26 mouse cellular contexts compared by ENCODE assay signal in genomic region chr7:29941027-29941426, GRCm38 (mm10). TPM values are rescaled to one million over a fixed set of nuclear protein-coding genes. Genes with fewer than 3 reads are reported as not detected.
DNase-seq lines count a peak whose midpoint lies in the region; ATAC-seq lines count a peak whose summit lies in the region.
"Had no signal": no experiment of that assay in that cellular context is flagged by ENCODE, and none has a peak within 500 bp of the region (broad histone marks: within the 10 kb centered on the region; RNA-seq: fewer than 3 reads in every experiment).

No protein-coding gene starts in this region.

- no peak overlapping the region for H3K4me2 ChIP-seq in forebrain, embryonic 14.5 days (ENCODE audit: low read length)
- no peak overlapping the region for H3K4me2 ChIP-seq in heart, embryonic 11.5 days
- H3K4me2 ChIP-seq: hindbrain, embryonic 15.5 days; intestine, embryonic 15.5 days; limb, embryonic 15.5 days; neural tube, embryonic 13.5 days had no signal

- H3K9ac ChIP-seq in forebrain, embryonic 14.5 days (ENCODE audit: low read length), result no peak overlapping the region
- H3K9ac ChIP-seq in heart, embryonic 11.5 days (ENCODE audit: low read depth, low read length), result no peak overlapping the region
- H3K9ac ChIP-seq: hindbrain, embryonic 15.5 days; intestine, embryonic 15.5 days; limb, embryonic 15.5 days; liver, embryonic 14.5 days; neural tube, embryonic 13.5 days had no signal

- no peaks in the 10 kb centered on the region for H3K9me3 ChIP-seq in forebrain, embryonic 14.5 days (replicated peaks; ENCODE audit: control insufficient read depth, low read length)
- no peaks in the 10 kb centered on the region for H3K9me3 ChIP-seq in forebrain, embryonic 10.5 days
- H3K9me3 ChIP-seq in heart, embryonic 11.5 days (replicated peaks; ENCODE audit: control insufficient read depth, low read length), result no peaks in the 10 kb centered on the region
- H3K9me3 ChIP-seq: hindbrain, embryonic 15.5 days; intestine, embryonic 15.5 days; limb, embryonic 15.5 days; midbrain, embryonic 10.5 days; neural tube, embryonic 13.5 days had no signal

- no peak overlapping the region for H3K4me3 ChIP-seq in forebrain, embryonic 14.5 days (ENCODE audit: low read depth, low read length)
- H3K4me3 ChIP-seq in forebrain, embryonic 10.5 days, result no peak overlapping the region
- no peak overlapping the region for H3K4me3 ChIP-seq in heart, embryonic 11.5 days (ENCODE audit: low read depth, low read length)
- H3K4me3 ChIP-seq: hindbrain, embryonic 15.5 days; intestine, embryonic 15.5 days; limb, embryonic 15.5 days; midbrain, embryonic 10.5 days; myocyte; neural tube, embryonic 13.5 days had no signal

- no peak for ATAC-seq in forebrain, embryonic 14.5 days
- ATAC-seq in heart, embryonic 11.5 days (replicated peaks; ENCODE audit: insufficient number of reproducible peaks, low FRiP score, low TSS enrichment), result no peak
- ATAC-seq in activated CD4-positive, CD25-positive, alpha-beta regulatory T cell, adult 4 months, result no peak
- ATAC-seq: forebrain, embryonic 16.5 days; intestine, embryonic 15.5 days; midbrain, embryonic 16.5 days had no signal

- H3K27me3 ChIP-seq in forebrain, embryonic 14.5 days (replicated peaks; ENCODE audit: control insufficient read depth, insufficient read depth, low read length), result no peaks in the 10 kb centered on the region
- no peaks in the 10 kb centered on the region for H3K27me3 ChIP-seq in forebrain, embryonic 10.5 days (ENCODE audit: poor library complexity, severe bottlenecking)
- H3K27me3 ChIP-seq in heart, embryonic 11.5 days (ENCODE audit: control insufficient read depth, insufficient read depth, low read length), result no peaks in the 10 kb centered on the region
- H3K27me3 ChIP-seq: hindbrain, embryonic 15.5 days; intestine, embryonic 15.5 days; limb, embryonic 15.5 days; neural tube, embryonic 13.5 days had no signal

- no peaks in the 10 kb centered on the region for H3K4me1 ChIP-seq in forebrain, embryonic 14.5 days (ENCODE audit: control insufficient read depth, insufficient read depth, low read length)
- H3K4me1 ChIP-seq in forebrain, embryonic 10.5 days, result no peaks in the 10 kb centered on the region
- no peaks in the 10 kb centered on the region for H3K4me1 ChIP-seq in heart, embryonic 11.5 days (ENCODE audit: control insufficient read depth, insufficient read depth, low read length)
- H3K4me1 ChIP-seq: hindbrain, embryonic 15.5 days; intestine, embryonic 15.5 days; limb, embryonic 15.5 days; midbrain, embryonic 10.5 days; neural tube, embryonic 13.5 days had no signal

- WGBS in forebrain, embryonic 14.5 days, result 86% methylated on average over 11 of the region's 11 CpGs
- WGBS in forebrain, embryonic 10.5 days, result 95% methylated on average over 11 of the region's 11 CpGs
- WGBS in heart, embryonic 11.5 days (ENCODE audit: insufficient replicate concordance), result 81% methylated on average over 11 of the region's 11 CpGs

- no peak overlapping the region for H3K27ac ChIP-seq in forebrain, embryonic 14.5 days (ENCODE audit: low read depth, low read length)
- H3K27ac ChIP-seq in forebrain, embryonic 10.5 days, result no peak overlapping the region
- no peak overlapping the region for H3K27ac ChIP-seq in heart, embryonic 11.5 days (ENCODE audit: low read depth, low read length)
- H3K27ac ChIP-seq: hindbrain, embryonic 15.5 days; intestine, embryonic 15.5 days; limb, embryonic 15.5 days; liver, embryonic 14.5 days; midbrain, embryonic 10.5 days; neural tube, embryonic 13.5 days had no signal

- H3K36me3 ChIP-seq in forebrain, embryonic 14.5 days (ENCODE audit: control insufficient read depth, insufficient read depth, low read length), result peaks cover 40% of the 10 kb centered on the region
- peaks cover 61% of the 10 kb centered on the region for H3K36me3 ChIP-seq in forebrain, embryonic 10.5 days (replicated peaks)
- peaks cover 10% of the 10 kb centered on the region; the same call in 1 of the 2 replicates for H3K36me3 ChIP-seq in heart, embryonic 11.5 days (ENCODE audit: control insufficient read depth, insufficient read depth, low read length)

- DNase-seq in forebrain, embryonic 14.5 days (ENCODE audit: low spot score), result peak; percentile 24
- no peak for DNase-seq in forebrain, embryonic 10.5 days (ENCODE audit: extremely low spot score, low spot score)
- peak; percentile 26 for DNase-seq in heart, postnatal 4 days
- peak; percentile 20 to 53 for DNase-seq in lung, postnatal 4 days
- no peak for DNase-seq in lung, postnatal 14 days
- DNase-seq: adrenal gland, postnatal 14 days; cerebellum, adult 9-11 months; gastrocnemius, postnatal 25 days; heart, postnatal 36 days; kidney, adult 8-10 months; kidney, postnatal 10 days; left cerebral cortex, postnatal 4 days; retina, postnatal 1 day; right cerebral cortex, postnatal 25 days; spleen, adult 18-20 months had no signal

RNA-seq across cellular contexts. Expression of gene Zfp74, which starts 12.9 kb away (rescaled TPM):
- 9.2 and 15.7 TPM in 2 replicates for polyA plus RNA-seq in forebrain, embryonic 14.5 days (2014; fragmentation: Nextera tagmentation; extraction: Ambion mirVana)
- polyA plus RNA-seq in forebrain, embryonic 10.5 days (2016; fragmentation: Nextera tagmentation; extraction: Ambion mirVana), result 13.5 and 13.8 TPM in 2 replicates
- 1 to 10 TPM; 6.5 to 7.1 TPM for total RNA-seq in heart, postnatal 4 days (2021)
- 7.0 and 10.0 TPM in 2 replicates for polyA plus RNA-seq in heart, embryonic 11.5 days (2014; fragmentation: Nextera tagmentation; extraction: Ambion mirVana)
- polyA plus RNA-seq in activated CD4-positive, CD25-positive, alpha-beta regulatory T cell, adult 4 months (2017; shearing (Covaris generic)), result 1 to 10 TPM; 4.0 to 4.5 TPM

RNA-seq across cellular contexts. Expression of gene Zfp383, which starts 33.0 kb away (rescaled TPM):
- polyA plus RNA-seq in forebrain, embryonic 14.5 days (2014; fragmentation: Nextera tagmentation; extraction: Ambion mirVana), result 9.9 and 10.5 TPM in 2 replicates
- polyA plus RNA-seq in forebrain, embryonic 10.5 days (2016; fragmentation: Nextera tagmentation; extraction: Ambion mirVana), result 4.0 and 5.2 TPM in 2 replicates
- total RNA-seq in heart, postnatal 4 days (2021), result 1 to 10 TPM; 8.5 to 9.4 TPM
- polyA plus RNA-seq in heart, embryonic 11.5 days (2014; fragmentation: Nextera tagmentation; extraction: Ambion mirVana), result 4.1 and 6.2 TPM in 2 replicates
- 1 to 10 TPM in 1 of 2 experiments, under 1 TPM in 1; 0.64 to 1.2 TPM for polyA plus RNA-seq in activated CD4-positive, CD25-positive, alpha-beta regulatory T cell, adult 4 months (2017; shearing (Covaris generic))

RNA-seq across cellular contexts. Expression of gene Zfp27, which starts 34.7 kb away (rescaled TPM):
- 19.2 and 20.5 TPM in 2 replicates for polyA plus RNA-seq in forebrain, embryonic 14.5 days (2014; fragmentation: Nextera tagmentation; extraction: Ambion mirVana)
- 9.8 and 10.0 TPM in 2 replicates for polyA plus RNA-seq in forebrain, embryonic 10.5 days (2016; fragmentation: Nextera tagmentation; extraction: Ambion mirVana)
- 10 to 100 TPM; 11.9 to 13.2 TPM for total RNA-seq in heart, postnatal 4 days (2021)
- polyA plus RNA-seq in heart, embryonic 11.5 days (2014; fragmentation: Nextera tagmentation; extraction: Ambion mirVana), result 9.3 and 9.4 TPM in 2 replicates
- 1 to 10 TPM; 6.5 to 6.6 TPM for polyA plus RNA-seq in activated CD4-positive, CD25-positive, alpha-beta regulatory T cell, adult 4 months (2017; shearing (Covaris generic))

RNA-seq across cellular contexts. Expression of gene Zfp568, which starts 42.7 kb away (rescaled TPM):
- polyA plus RNA-seq in forebrain, embryonic 14.5 days (2014; fragmentation: Nextera tagmentation; extraction: Ambion mirVana), result 2.9 and 4.3 TPM in 2 replicates
- polyA plus RNA-seq in forebrain, embryonic 10.5 days (2016; fragmentation: Nextera tagmentation; extraction: Ambion mirVana), result 22.7 and 25.0 TPM in 2 replicates
- total RNA-seq in heart, postnatal 4 days (2021), result 10 to 100 TPM; 83.8 to 87.0 TPM
- 28.8 and 30.4 TPM in 2 replicates for polyA plus RNA-seq in heart, embryonic 11.5 days (2014; fragmentation: Nextera tagmentation; extraction: Ambion mirVana)
- polyA plus RNA-seq in activated CD4-positive, CD25-positive, alpha-beta regulatory T cell, adult 4 months (2017; shearing (Covaris generic)), result 1 to 10 TPM; 1.0 to 1.5 TPM

Comparison
In these comparisons a context has a peak if more than half of its experiments do, and no peak if none do; other contexts are left out.
1. DNase-seq: peak in forebrain, embryonic 14.5 days (single experiment), heart, postnatal 4 days (single experiment) and lung, postnatal 4 days (2 of 2); none in forebrain, embryonic 10.5 days (single experiment) and lung, postnatal 14 days (single experiment).